8 mouse cellular contexts compared by ENCODE assay signal in genomic region chr7:105633801-105634135, GRCm38 (mm10). TPM values are rescaled to one million over a fixed set of nuclear protein-coding genes. Genes with fewer than 3 reads are reported as not detected.
DNase-seq lines count a peak whose midpoint lies in the region; ATAC-seq and TF ChIP-seq lines count a peak whose summit lies in the region.

No protein-coding gene starts in this region.

- no peak for ATAC-seq in forebrain, embryonic 15.5 days (replicated peaks)
- no peak for ATAC-seq in liver, postnatal 0 days
- ATAC-seq in activated CD4-positive, CD25-positive, alpha-beta regulatory T cell, adult 4 months, result no peak

- H3K4me2 ChIP-seq in CH12.LX (ENCODE audit: insufficient read depth, low read depth, poor library complexity, severe bottlenecking), result peak overlapping the region; percentile 84; the same call in 1 of the 2 replicates
- H3K4me2 ChIP-seq in forebrain, embryonic 15.5 days (replicated peaks), result peak overlapping the region; percentile 78
- peak overlapping the region; percentile 97 for H3K4me2 ChIP-seq in liver, postnatal 0 days (ENCODE audit: low read depth, low read length)

- H3K4me1 ChIP-seq in heart, embryonic 10.5 days, result peaks cover 48% of the 10 kb centered on the region
- peaks cover 3 to 26% of the 10 kb centered on the region in 2 experiments; a peak in 3 of 4 replicates for H3K4me1 ChIP-seq in CH12.LX (ENCODE audit: control insufficient read depth in 1 of 2, insufficient read depth in 2 of 2)
- H3K4me1 ChIP-seq in forebrain, embryonic 15.5 days, result peaks cover 43% of the 10 kb centered on the region
- H3K4me1 ChIP-seq in liver, postnatal 0 days (ENCODE audit: insufficient read depth), result peaks cover 6% of the 10 kb centered on the region

- in situ Hi-C loops in CH12.LX (cut with MboI; ENCODE audit: low pct_ligation_motif_present, low pct_unique_long_range_greater_than_20kb, low sequenced_read_pairs), result no loop called here

- TF ChIP-seq EP300 in CH12.LX (IDR thresholded peaks at IDR 0.05; ENCODE audit: low read length), result no peak
- TF ChIP-seq EP300 in liver, postnatal 0 days (IDR thresholded peaks at IDR 0.05; ENCODE audit: low read depth), result no peak

- 7% methylated on average over 10 of the region's 10 CpGs for WGBS in heart, embryonic 10.5 days
- WGBS in forebrain, embryonic 15.5 days, result 3% methylated on average over 10 of the region's 10 CpGs
- 3% methylated on average over 10 of the region's 10 CpGs for WGBS in liver, postnatal 0 days (ENCODE audit: insufficient replicate concordance)

- H3K9me3 ChIP-seq in heart, embryonic 10.5 days, result no peaks in the 10 kb centered on the region
- no peaks in the 10 kb centered on the region for H3K9me3 ChIP-seq in CH12.LX (replicated peaks; ENCODE audit: low read length)
- H3K9me3 ChIP-seq in forebrain, embryonic 15.5 days, result no peaks in the 10 kb centered on the region
- H3K9me3 ChIP-seq in liver, postnatal 0 days (ENCODE audit: low read length), result no peaks in the 10 kb centered on the region

- H3K27ac ChIP-seq in heart, embryonic 10.5 days, result peak overlapping the region; percentile 94
- H3K27ac ChIP-seq in CH12.LX (ENCODE audit: insufficient read depth, low read depth), result no peak overlapping the region
- H3K27ac ChIP-seq in forebrain, embryonic 15.5 days (replicated peaks), result peak overlapping the region; percentile 83
- H3K27ac ChIP-seq in liver, postnatal 0 days (ENCODE audit: low read depth), result no peak overlapping the region

- H3K27me3 ChIP-seq in heart, embryonic 10.5 days (ENCODE audit: insufficient read depth, poor library complexity, severe bottlenecking), result no peaks in the 10 kb centered on the region; the same call in 1 of the 2 replicates
- H3K27me3 ChIP-seq in CH12.LX (replicated peaks), result peaks cover 9% of the 10 kb centered on the region
- H3K27me3 ChIP-seq in forebrain, embryonic 15.5 days, result no peaks in the 10 kb centered on the region
- H3K27me3 ChIP-seq in liver, postnatal 0 days (ENCODE audit: insufficient read depth, low read length), result no peaks in the 10 kb centered on the region

- TF ChIP-seq RAD21 in CH12.LX (IDR thresholded peaks at IDR 0.05; ENCODE audit: low read depth, low read length), result no peak

- dilution Hi-C loops in CH12.LX (cut with MboI; ENCODE audit: extremely low pct_ligation_motif_present, extremely low pct_unique_long_range_greater_than_20kb, low sequenced_read_pairs), result no loop called here

- TF ChIP-seq POLR2A in CH12.LX (IDR thresholded peaks at IDR 0.05; ENCODE audit: low read depth, low read length), result no peak

- H3K9ac ChIP-seq in CH12.LX (ENCODE audit: insufficient read depth, low read depth), result no peak overlapping the region
- H3K9ac ChIP-seq in forebrain, embryonic 15.5 days (replicated peaks), result peak overlapping the region; percentile 96
- peak overlapping the region; percentile 74 for H3K9ac ChIP-seq in liver, postnatal 0 days (replicated peaks)

- H3K4me3 ChIP-seq in heart, embryonic 10.5 days, result peak overlapping the region; percentile 79
- peak overlapping the region in 2 of 3 experiments; percentile 35 to 69 for H3K4me3 ChIP-seq in CH12.LX (replicated peaks in 1 of 3; ENCODE audit: low read depth in 2 of 3, low read length in 2 of 3, poor library complexity in 1 of 3)
- peak overlapping the region; percentile 95 for H3K4me3 ChIP-seq in forebrain, embryonic 15.5 days
- peak overlapping the region; percentile 71 for H3K4me3 ChIP-seq in liver, postnatal 0 days (ENCODE audit: low read depth, low read length)

- no peak for TF ChIP-seq CTCF in CH12.LX (conservative IDR thresholded peaks at IDR 0.05 in 1 of 2, IDR thresholded peaks at IDR 0.05 in 1 of 2; ENCODE audit: low read depth in 2 of 2, low read length in 2 of 2)
- TF ChIP-seq CTCF in liver, postnatal 0 days (IDR thresholded peaks at IDR 0.05; ENCODE audit: low read depth), result no peak

- DNase-seq in heart, embryonic 10.5 days (ENCODE audit: low spot score), result no peak
- no peak for DNase-seq in heart, adult 8-10 months (ENCODE audit: low spot score)
- DNase-seq in CH12.LX (ENCODE audit: extremely low read depth), result no peak
- no peak for DNase-seq in liver, postnatal 0 days
- DNase-seq in urinary bladder, postnatal 25 days (ENCODE audit: low spot score), result no peak
- DNase-seq in yolk sac, embryonic 10.5 days (ENCODE audit: low spot score), result no peak

- peaks cover 34% of the 10 kb centered on the region for H3K36me3 ChIP-seq in heart, embryonic 10.5 days
- H3K36me3 ChIP-seq in CH12.LX (replicated peaks in 1 of 2; ENCODE audit: control insufficient read depth in 1 of 2, insufficient read depth in 1 of 2, low read length in 1 of 2), result peaks cover 18 to 42% of the 10 kb centered on the region in 2 experiments
- H3K36me3 ChIP-seq in forebrain, embryonic 15.5 days, result peaks cover 20% of the 10 kb centered on the region
- peaks cover 18% of the 10 kb centered on the region for H3K36me3 ChIP-seq in liver, postnatal 0 days (replicated peaks; ENCODE audit: insufficient read depth, low read length)

- 0 out of 2 replicates have a peak, but pooled peaks cover under 1% of the 10 kb centered on the region for H3K79me2 ChIP-seq in CH12.LX (replicated peaks; ENCODE audit: control insufficient read depth, extremely low read depth, insufficient read depth, poor library complexity, severe bottlenecking)

TF ChIP-seq in CH12.LX, 34 proteins besides CTCF, POLR2A, EP300 and RAD21:
- TF ChIP-seq ZMIZ1 (IDR thresholded peaks at IDR 0.05; ENCODE audit: low read depth, low read length), result no peak
- no peak for TF ChIP-seq BHLHE40 (IDR thresholded peaks at IDR 0.05; ENCODE audit: low read depth, low read length)
- TF ChIP-seq ETS1 (conservative IDR thresholded peaks at IDR 0.05; ENCODE audit: low read depth, low read length), result no peak

RNA-seq across cellular contexts. Expression of gene Trim3, which starts 0.4 kb away (rescaled TPM):
- polyA plus RNA-seq in heart, embryonic 10.5 days (2016; fragmentation: Nextera tagmentation; extraction: Ambion mirVana), result 30.3 and 32.6 TPM in 2 replicates
- 10 to 100 TPM; 21.2 to 26.8 (median 23.5) TPM for total RNA-seq in heart, adult 8-10 months (2022)
- total RNA-seq in CH12.LX (2012; rRNA removed) (3.5 and 4.7 TPM in 2 replicates), CH12.LX (2014; rRNA removed) (2.2 TPM in 2 replicates)
- polyA plus RNA-seq in CH12.LX (2012; ENCODE audit: insufficient read length, low read depth), result 3.5 and 4.6 TPM in 2 replicates
- 69.4 and 72.3 TPM in 2 replicates for polyA plus RNA-seq in forebrain, embryonic 15.5 days (2015; fragmentation: Nextera tagmentation; extraction: Ambion mirVana)
- polyA plus RNA-seq in liver, postnatal 0 days (2015; fragmentation: Nextera tagmentation; extraction: Ambion mirVana), result 3.0 and 4.0 TPM in 2 replicates
- 1 to 10 TPM; 1.9 to 2.5 TPM for polyA plus RNA-seq in activated CD4-positive, CD25-positive, alpha-beta regulatory T cell, adult 4 months (2017; shearing (Covaris generic))

RNA-seq across cellular contexts. Expression of gene Timm10b, which starts 6.1 kb away (rescaled TPM):
- 179 and 200 TPM in 2 replicates for polyA plus RNA-seq in heart, embryonic 10.5 days (2016; fragmentation: Nextera tagmentation; extraction: Ambion mirVana)
- 10 to 100 TPM; 75.1 to 86.0 (median 79.7) TPM for total RNA-seq in heart, adult 8-10 months (2022)
- total RNA-seq in CH12.LX (2012; rRNA removed) (103 and 115 TPM in 2 replicates), CH12.LX (2014; rRNA removed) (86.2 and 94.9 TPM in 2 replicates)
- 89.6 and 99.3 TPM in 2 replicates for polyA plus RNA-seq in CH12.LX (2012; ENCODE audit: insufficient read length, low read depth)
- 135 and 139 TPM in 2 replicates for polyA plus RNA-seq in forebrain, embryonic 15.5 days (2015; fragmentation: Nextera tagmentation; extraction: Ambion mirVana)
- polyA plus RNA-seq in liver, postnatal 0 days (2015; fragmentation: Nextera tagmentation; extraction: Ambion mirVana), result 117 and 121 TPM in 2 replicates
- polyA plus RNA-seq in activated CD4-positive, CD25-positive, alpha-beta regulatory T cell, adult 4 months (2017; shearing (Covaris generic)), result 100 to 1,000 TPM; 214 to 228 TPM

RNA-seq across cellular contexts. Expression of gene Arfip2, which starts 6.4 kb away (rescaled TPM):
- 45.0 and 56.2 TPM in 2 replicates for polyA plus RNA-seq in heart, embryonic 10.5 days (2016; fragmentation: Nextera tagmentation; extraction: Ambion mirVana)
- 10 to 100 TPM; 11.5 to 14.1 (median 13.0) TPM for total RNA-seq in heart, adult 8-10 months (2022)
- total RNA-seq in CH12.LX (2012; rRNA removed), result 50.1 and 57.7 TPM in 2 replicates
- 46.9 and 55.6 TPM in 2 replicates for total RNA-seq in CH12.LX (2014; rRNA removed)
- 54.8 and 71.0 TPM in 2 replicates for polyA plus RNA-seq in CH12.LX (2012; ENCODE audit: insufficient read length, low read depth)
- polyA plus RNA-seq in forebrain, embryonic 15.5 days (2015; fragmentation: Nextera tagmentation; extraction: Ambion mirVana), result 80.6 and 85.6 TPM in 2 replicates
- polyA plus RNA-seq in liver, postnatal 0 days (2015; fragmentation: Nextera tagmentation; extraction: Ambion mirVana), result 7.4 and 9.4 TPM in 2 replicates
- 10 to 100 TPM; 12.4 to 13.6 TPM for polyA plus RNA-seq in activated CD4-positive, CD25-positive, alpha-beta regulatory T cell, adult 4 months (2017; shearing (Covaris generic))

RNA-seq across cellular contexts. Expression of gene Gm45799, which starts 6.6 kb away (rescaled TPM):
- 33.0 and 37.9 TPM in 2 replicates for polyA plus RNA-seq in heart, embryonic 10.5 days (2016; fragmentation: Nextera tagmentation; extraction: Ambion mirVana)
- 1 to 10 TPM; 1.1 to 6.9 (median 1.8) TPM for total RNA-seq in heart, adult 8-10 months (2022)
- 54.4 and 78.4 TPM in 2 replicates for total RNA-seq in CH12.LX (2012; rRNA removed)
- total RNA-seq in CH12.LX (2014; rRNA removed), result 37.7 and 51.6 TPM in 2 replicates
- 54.0 and 73.5 TPM in 2 replicates for polyA plus RNA-seq in CH12.LX (2012; ENCODE audit: insufficient read length, low read depth)
- polyA plus RNA-seq in forebrain, embryonic 15.5 days (2015; fragmentation: Nextera tagmentation; extraction: Ambion mirVana), result 6.9 and 14.7 TPM in 2 replicates
- polyA plus RNA-seq in liver, postnatal 0 days (2015; fragmentation: Nextera tagmentation; extraction: Ambion mirVana), result 44.4 and 45.8 TPM in 2 replicates
- 1 to 10 TPM; 3.1 to 5.4 TPM for polyA plus RNA-seq in activated CD4-positive, CD25-positive, alpha-beta regulatory T cell, adult 4 months (2017; shearing (Covaris generic))

RNA-seq across cellular contexts. Expression of gene Dnhd1, which starts 16.9 kb away (rescaled TPM):
- 0.55 and 0.58 TPM in 2 replicates for polyA plus RNA-seq in heart, embryonic 10.5 days (2016; fragmentation: Nextera tagmentation; extraction: Ambion mirVana)
- under 1 TPM; 0.20 to 0.73 (median 0.61) TPM for total RNA-seq in heart, adult 8-10 months (2022)
- 0.04 and 0.08 TPM in 2 replicates for total RNA-seq in CH12.LX (2012; rRNA removed)
- 0.07 and 0.23 TPM in 2 replicates for total RNA-seq in CH12.LX (2014; rRNA removed)
- 0.31 and 0.41 TPM in 2 replicates for polyA plus RNA-seq in CH12.LX (2012; ENCODE audit: insufficient read length, low read depth)
- polyA plus RNA-seq in forebrain, embryonic 15.5 days (2015; fragmentation: Nextera tagmentation; extraction: Ambion mirVana), result 0.42 and 0.86 TPM in 2 replicates
- polyA plus RNA-seq in liver, postnatal 0 days (2015; fragmentation: Nextera tagmentation; extraction: Ambion mirVana), result 0.19 and 0.22 TPM in 2 replicates
- polyA plus RNA-seq in activated CD4-positive, CD25-positive, alpha-beta regulatory T cell, adult 4 months (2017; shearing (Covaris generic)), result 1 to 10 TPM in 1 of 2 experiments, under 1 TPM in 1; 0.98 to 1.1 TPM

Comparison
In these comparisons a context has a peak if more than half of its experiments do, and no peak if none do; other contexts are left out.
1. H3K27ac ChIP-seq: peak in heart, embryonic 10.5 days (single experiment) and forebrain, embryonic 15.5 days (single experiment); none in CH12.LX (single experiment) and liver, postnatal 0 days (single experiment).
2. Peak in every context shown above with its lines, with median percentiles within 50 percentile points of each other: H3K4me3 ChIP-seq and H3K4me2 ChIP-seq.